Comparison of ENCODE assay signal across 24 mouse cellular contexts in the genomic region with DNA sequence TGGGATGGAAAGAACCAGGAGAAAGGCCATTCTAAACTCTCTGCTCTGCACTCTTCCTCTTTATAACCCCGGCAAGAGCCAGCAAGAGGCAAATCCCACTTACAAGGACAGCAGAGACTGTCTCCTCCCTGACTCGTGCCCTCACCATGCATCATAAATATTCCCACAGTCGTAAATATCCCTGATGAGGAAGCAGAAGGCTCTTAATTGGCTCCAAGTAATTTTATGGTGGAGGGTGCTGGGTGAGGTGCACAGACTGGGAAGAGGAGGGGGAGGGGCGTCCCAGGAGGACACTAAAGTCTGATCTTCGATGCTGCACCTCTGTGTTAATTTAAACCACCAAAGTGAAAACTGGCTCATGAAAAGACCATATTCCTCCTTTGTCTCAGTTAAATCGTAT.
"Had no signal": no experiment of that assay in that cellular context is flagged by ENCODE, and none has a peak within 500 bp of the region (broad histone marks: within the 10 kb centered on the region; RNA-seq: fewer than 3 reads in every experiment).

No protein-coding gene starts in this region.

- H3K4me1 ChIP-seq: hindbrain, embryonic 15.5 days had no signal

- H3K4me2 ChIP-seq: heart, embryonic 11.5 days; heart, embryonic 13.5 days; heart, embryonic 15.5 days; hindbrain, embryonic 13.5 days; hindbrain, embryonic 15.5 days; kidney, embryonic 15.5 days; limb, embryonic 13.5 days; limb, embryonic 15.5 days had no signal

- H3K36me3 ChIP-seq: heart, embryonic 13.5 days; heart, embryonic 15.5 days; hindbrain, embryonic 13.5 days; hindbrain, embryonic 15.5 days; kidney, embryonic 15.5 days; limb, embryonic 13.5 days; limb, embryonic 15.5 days had no signal

- ATAC-seq: forebrain, postnatal 0 days; hindbrain, postnatal 0 days had no signal

- DNase-seq: forebrain, postnatal 0 days; gastrocnemius, postnatal 14 days; gastrocnemius, postnatal 36 days; heart, adult 11 months; heart, adult 2 months; heart, postnatal 14 days; heart, postnatal 36 days; kidney, adult 18-20 months; kidney, adult 9 months; kidney, postnatal 14 days; kidney, postnatal 36 days; layer of hippocampus, adult 9-11 months; layer of hippocampus, postnatal 36 days; left cerebral cortex, postnatal 4 days had no signal

- H3K4me3 ChIP-seq: heart, adult 2 months; heart, embryonic 13.5 days; heart, embryonic 15.5 days; hindbrain, embryonic 13.5 days; hindbrain, embryonic 15.5 days; kidney, embryonic 15.5 days; limb, embryonic 13.5 days; limb, embryonic 15.5 days had no signal

- H3K27me3 ChIP-seq: heart, embryonic 13.5 days; heart, embryonic 15.5 days; hindbrain, embryonic 13.5 days; hindbrain, embryonic 15.5 days; kidney, embryonic 15.5 days; limb, embryonic 13.5 days; limb, embryonic 15.5 days had no signal

- H3K9ac ChIP-seq: forebrain, postnatal 0 days; heart, embryonic 13.5 days; heart, embryonic 15.5 days; hindbrain, embryonic 13.5 days; hindbrain, embryonic 15.5 days; kidney, embryonic 15.5 days; limb, embryonic 13.5 days; limb, embryonic 15.5 days had no signal

- H3K27ac ChIP-seq: heart, adult 2 months; heart, embryonic 13.5 days; heart, embryonic 15.5 days; hindbrain, embryonic 13.5 days; hindbrain, embryonic 15.5 days; hindbrain, postnatal 0 days; kidney, embryonic 15.5 days; kidney, postnatal 0 days; limb, embryonic 13.5 days; limb, embryonic 15.5 days had no signal

- H3K9me3 ChIP-seq: heart, embryonic 13.5 days; heart, embryonic 15.5 days; hindbrain, embryonic 13.5 days; hindbrain, embryonic 15.5 days; kidney, embryonic 15.5 days; limb, embryonic 13.5 days; limb, embryonic 15.5 days had no signal
